Mouse (Mus musculus) thymus, adult 2 months (tissue): ENCODE measurements around the gene Hoxd10.

Experiments
- CTCF ChIP-seq: fragments of 200-500 bp; IDR thresholded peaks from 2 replicates; pipeline ENCODE4 v1.5.1; 2012; ENCODE audit warnings: mild to moderate bottlenecking, control low read depth, low read length, moderate library complexity, borderline replicate concordance; ENCODE audit not compliant: control insufficient read depth, poor library complexity, insufficient read depth; ENCODE audit errors: extremely low read depth
- POLR2A ChIP-seq: fragments of 200-500 bp; IDR thresholded peaks from 2 replicates; pipeline ENCODE4 v1.6.1; 2012; ENCODE audit warnings: mild to moderate bottlenecking, low read length, control low read depth, moderate library complexity; ENCODE audit not compliant: control insufficient read depth, poor library complexity, insufficient read depth; ENCODE audit errors: extremely low read depth

GRCm38 (mm10) chr2:74687698-74688555, 3.8 kb upstream of the Hoxd10 start:
- TF ChIP-seq POLR2A = no peak
- no peak for TF ChIP-seq CTCF
